Mouse (Mus musculus): ENCODE data around the gene Meox2. TPM values are rescaled to one million over a fixed set of nuclear protein-coding genes. Genes with fewer than 3 reads are reported as not detected.

The Meox2 gene
- polyA plus RNA-seq, 1 experiment from 2014 or later, result not detected

Other genes starting within 250 kb of the Meox2 start
- gene Agmo, start 133.1 kb downstream of the Meox2 start, polyA plus RNA-seq (2015; fragmentation: Nextera tagmentation; extraction: Ambion mirVana), result 0.23 and 0.75 TPM in 2 replicates

Data from forebrain, embryonic 16.5 days (tissue).